In the genomic region with DNA sequence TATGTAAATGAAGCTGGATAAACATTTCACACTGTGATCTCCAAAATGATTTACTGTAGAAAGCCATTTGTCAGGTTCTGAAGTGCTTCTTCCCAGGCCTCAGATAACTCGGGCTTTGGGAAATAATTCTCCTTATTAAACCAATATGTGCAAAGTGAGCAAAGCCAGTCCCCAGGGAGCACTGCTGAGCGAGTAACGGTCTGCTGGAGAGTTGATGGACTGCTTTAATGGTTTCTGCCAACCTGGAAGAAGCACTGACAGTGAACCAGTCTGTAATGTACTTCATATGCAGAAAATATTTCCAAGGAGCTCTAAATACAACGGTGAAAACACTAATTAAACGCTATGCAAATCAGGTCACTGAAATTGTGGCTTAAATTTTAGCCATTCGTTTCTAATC, we compare ENCODE assay signal across 21 mouse cellular contexts.
A peak's percentile ranks its signal among the peaks of the same experiment; 100 is the strongest.
DNase-seq lines count a peak whose midpoint lies in the region; ATAC-seq lines count a peak whose summit lies in the region.
"Had no signal": no experiment of that assay in that cellular context is flagged by ENCODE, and none has a peak within 500 bp of the region (broad histone marks: within the 10 kb centered on the region; RNA-seq: fewer than 3 reads in every experiment).

No protein-coding gene starts in this region.

- H3K27ac ChIP-seq in hindbrain, embryonic 11.5 days (ENCODE audit: low read depth, low read length) = no peak overlapping the region
- no peak overlapping the region for H3K27ac ChIP-seq in hindbrain, embryonic 14.5 days
- H3K27ac ChIP-seq in limb, embryonic 10.5 days = no peak overlapping the region
- H3K27ac ChIP-seq: heart, embryonic 10.5 days; midbrain, embryonic 13.5 days had no signal

- no peak overlapping the region for H3K4me3 ChIP-seq in hindbrain, embryonic 11.5 days (ENCODE audit: low read depth, low read length)
- no peak overlapping the region for H3K4me3 ChIP-seq in hindbrain, embryonic 14.5 days (replicated peaks; ENCODE audit: low read length)
- H3K4me3 ChIP-seq in limb, embryonic 10.5 days = no peak overlapping the region
- H3K4me3 ChIP-seq: heart, embryonic 10.5 days; midbrain, embryonic 13.5 days had no signal

- H3K36me3 ChIP-seq in hindbrain, embryonic 11.5 days (ENCODE audit: control insufficient read depth, insufficient read depth, low read length) = no peaks in the 10 kb centered on the region
- H3K36me3 ChIP-seq in hindbrain, embryonic 14.5 days (replicated peaks; ENCODE audit: control insufficient read depth, insufficient read depth) = no peaks in the 10 kb centered on the region
- H3K36me3 ChIP-seq in limb, embryonic 10.5 days = no peaks in the 10 kb centered on the region
- H3K36me3 ChIP-seq: heart, embryonic 10.5 days; midbrain, embryonic 13.5 days had no signal

- intact Hi-C loops in left cerebral cortex, postnatal 10 days (cut with DNase I) = no loop called here

- no peaks in the 10 kb centered on the region for H3K27me3 ChIP-seq in hindbrain, embryonic 11.5 days (ENCODE audit: control insufficient read depth, insufficient read depth, low read length)
- no peaks in the 10 kb centered on the region for H3K27me3 ChIP-seq in hindbrain, embryonic 14.5 days (ENCODE audit: control insufficient read depth, insufficient read depth, low read length)
- no peaks in the 10 kb centered on the region for H3K27me3 ChIP-seq in limb, embryonic 10.5 days (ENCODE audit: low read depth, poor library complexity, severe bottlenecking)
- H3K27me3 ChIP-seq: midbrain, embryonic 13.5 days had no signal

- no peak overlapping the region for H3K4me2 ChIP-seq in hindbrain, embryonic 11.5 days (replicated peaks; ENCODE audit: low read depth, low read length)
- H3K4me2 ChIP-seq in hindbrain, embryonic 14.5 days (replicated peaks) = no peak overlapping the region
- H3K4me2 ChIP-seq: lung, embryonic 14.5 days; midbrain, embryonic 13.5 days had no signal

- ATAC-seq in hindbrain, embryonic 11.5 days (ENCODE audit: low FRiP score) = no peak; the same call in 1 of the 2 replicates
- no peak for ATAC-seq in hindbrain, embryonic 14.5 days (ENCODE audit: low FRiP score)
- ATAC-seq: forebrain, embryonic 16.5 days; midbrain, embryonic 13.5 days had no signal

- peak; percentile 37 for DNase-seq in hindbrain, embryonic 11.5 days (ENCODE audit: low spot score)
- DNase-seq in hindbrain, embryonic 14.5 days (ENCODE audit: low spot score) = no peak
- peak; percentile 40 for DNase-seq in retina, embryonic 14.5 days (ENCODE audit: low spot score)
- no peak for DNase-seq in retina, postnatal 1 day
- peak; percentile 53 for DNase-seq in limb, embryonic 10.5 days (ENCODE audit: low spot score)
- no peak for DNase-seq in heart, adult 8-10 months (ENCODE audit: low spot score)
- DNase-seq in layer of hippocampus, adult 9-10 months (ENCODE audit: low spot score) = no peak
- DNase-seq in left cerebral cortex, postnatal 10 days (ENCODE audit: extremely low spot score in 1 of 2, low spot score in 2 of 2) = no peak
- DNase-seq: adrenal gland, postnatal 25 days; cerebellum, adult 8-10 months; gastrocnemius, postnatal 10 days; heart, postnatal 10 days; kidney, adult 2 months; kidney, postnatal 14 days; layer of hippocampus, adult 9-11 months; lung, embryonic 14.5 days; lung, postnatal 4 days; right cerebral cortex, adult 18-20 months had no signal

- no peak overlapping the region for H3K9ac ChIP-seq in hindbrain, embryonic 11.5 days (ENCODE audit: low read depth, low read length)
- H3K9ac ChIP-seq in hindbrain, embryonic 14.5 days = no peak overlapping the region
- H3K9ac ChIP-seq: lung, embryonic 14.5 days; midbrain, embryonic 13.5 days had no signal

- no peaks in the 10 kb centered on the region for H3K9me3 ChIP-seq in hindbrain, embryonic 11.5 days (ENCODE audit: control insufficient read depth, low read length)
- no peaks in the 10 kb centered on the region for H3K9me3 ChIP-seq in hindbrain, embryonic 14.5 days (ENCODE audit: control insufficient read depth, low read length)
- H3K9me3 ChIP-seq in limb, embryonic 10.5 days (replicated peaks) = no peaks in the 10 kb centered on the region
- H3K9me3 ChIP-seq: heart, embryonic 10.5 days; midbrain, embryonic 13.5 days had no signal

- 69% methylated on average over 6 of the region's 6 CpGs for WGBS in hindbrain, embryonic 11.5 days
- WGBS in hindbrain, embryonic 14.5 days = 52% methylated on average over 6 of the region's 6 CpGs
- WGBS in limb, embryonic 10.5 days = 38% methylated on average over 6 of the region's 6 CpGs

- H3K4me1 ChIP-seq in hindbrain, embryonic 11.5 days (replicated peaks; ENCODE audit: control insufficient read depth, insufficient read depth, low read length) = no peaks in the 10 kb centered on the region
- no peaks in the 10 kb centered on the region for H3K4me1 ChIP-seq in hindbrain, embryonic 14.5 days (replicated peaks; ENCODE audit: control insufficient read depth, insufficient read depth, low read length)
- peaks cover 52% of the 10 kb centered on the region for H3K4me1 ChIP-seq in limb, embryonic 10.5 days
- H3K4me1 ChIP-seq: heart, embryonic 10.5 days; midbrain, embryonic 13.5 days had no signal

Comparison
In these comparisons a context has a peak if more than half of its experiments do, and no peak if none do; other contexts are left out.
1. DNase-seq: peak in hindbrain, embryonic 11.5 days (single experiment), retina, embryonic 14.5 days (single experiment) and limb, embryonic 10.5 days (single experiment); none in hindbrain, embryonic 14.5 days (single experiment), retina, postnatal 1 day (single experiment), heart, adult 8-10 months (single experiment), layer of hippocampus, adult 9-10 months (single experiment) and left cerebral cortex, postnatal 10 days (0 of 2).